Mouse (Mus musculus): Measurements from ENCODE around the gene Krt81. TPM values are rescaled to one million over a fixed set of nuclear protein-coding genes. Genes with fewer than 3 reads are reported as not detected.

The Krt81 gene
- polyA plus RNA-seq, 1 experiment from 2014 or later = not detected

DNA sequence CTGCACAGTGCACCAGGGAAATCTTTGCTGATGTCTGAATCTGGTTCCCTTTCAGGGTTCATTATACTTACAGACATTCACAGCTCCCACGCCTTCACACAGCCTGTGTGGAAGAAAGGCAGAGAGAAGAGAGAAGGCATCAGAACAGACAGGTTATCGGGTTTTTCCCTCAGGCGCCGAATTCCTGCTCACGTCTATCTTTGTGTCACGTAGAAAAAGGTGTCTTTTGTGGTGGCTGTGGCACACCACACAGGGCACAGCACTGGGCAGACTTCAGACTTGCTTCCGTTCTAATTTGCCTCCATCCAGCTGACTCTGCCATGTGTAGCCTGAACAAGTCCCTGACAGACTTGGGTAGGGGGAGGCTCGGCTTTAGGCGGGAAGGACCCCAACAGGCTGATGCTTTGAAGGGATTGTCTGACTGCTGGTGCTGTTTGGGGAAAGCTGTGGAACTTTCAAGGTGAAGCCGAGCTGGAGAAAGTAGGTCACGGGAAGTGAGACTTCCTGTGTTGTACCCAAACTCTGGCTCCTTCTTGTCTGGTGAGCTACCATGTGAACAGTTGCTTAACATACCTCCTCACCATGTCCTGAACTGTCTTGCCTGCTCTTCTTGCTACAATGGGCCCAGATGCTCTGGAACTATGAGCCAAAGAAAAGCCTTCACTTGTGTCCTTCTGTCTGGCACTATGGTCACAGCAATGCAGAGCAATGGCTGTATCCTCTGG is 22.5 kb upstream of the Krt81 start:
- 73% methylated on average over 11 of the region's 11 CpGs for WGBS
- H3K27me3 ChIP-seq (ENCODE audit: control insufficient read depth, insufficient read depth, low read length) = no peaks in the 10 kb centered on the region
- no peak for ATAC-seq (replicated peaks; ENCODE audit: extremely low read depth, insufficient read depth, low FRiP score)

GRCm38 (mm10) chr15:101484939-101485338 is 21.4 kb upstream of the Krt81 start:
- WGBS = 82% methylated on average over 1 of the region's 1 CpGs
- no peaks in the 10 kb centered on the region for H3K4me1 ChIP-seq (ENCODE audit: control insufficient read depth, insufficient read depth, low read length)
- H3K9me3 ChIP-seq (replicated peaks; ENCODE audit: control insufficient read depth, low read length) = no peaks in the 10 kb centered on the region
- H3K27me3 ChIP-seq (ENCODE audit: control insufficient read depth, insufficient read depth, low read length) = peaks cover under 1% of the 10 kb centered on the region; the same call in 1 of the 2 replicates
- no peak for ATAC-seq (replicated peaks; ENCODE audit: extremely low read depth, insufficient read depth, low FRiP score)
- no peaks in the 10 kb centered on the region for H3K36me3 ChIP-seq (ENCODE audit: control insufficient read depth, insufficient read depth)
- no peak overlapping the region for H3K4me3 ChIP-seq (ENCODE audit: low read length)
- H3K27ac ChIP-seq (ENCODE audit: low read length) = no peak overlapping the region
- no peak overlapping the region for H3K4me2 ChIP-seq (ENCODE audit: low read depth, low read length)
- no peak overlapping the region for H3K9ac ChIP-seq (ENCODE audit: low read length)

More for the DNA sequence above, 22.5 kb upstream of the Krt81 start:
- Histone ChIP-seq H3K9ac (ENCODE audit: low read length) (no peak overlapping the region), H3K4me2 (ENCODE audit: low read depth, low read length) (no peak overlapping the region), H3K27ac (ENCODE audit: low read length) (no peak overlapping the region), H3K4me1 (ENCODE audit: control insufficient read depth, insufficient read depth, low read length) (no peaks in the 10 kb centered on the region), H3K36me3 (ENCODE audit: control insufficient read depth, insufficient read depth) (no peaks in the 10 kb centered on the region), H3K9me3 (replicated peaks; ENCODE audit: control insufficient read depth, low read length) (no peaks in the 10 kb centered on the region), H3K4me3 (ENCODE audit: low read length) (no peak overlapping the region)

- Histone ChIP-seq H3K4me2 (ENCODE audit: low read depth, low read length) (no peak overlapping the region), H3K36me3 (ENCODE audit: control insufficient read depth, insufficient read depth) (no peaks in the 10 kb centered on the region), H3K4me1 (ENCODE audit: control insufficient read depth, insufficient read depth, low read length) (peaks cover 3% of the 10 kb centered on the region; the same call in 1 of the 2 replicates), H3K27ac (ENCODE audit: low read length) (no peak overlapping the region), H3K9ac (ENCODE audit: low read length) (no peak overlapping the region), H3K27me3 (ENCODE audit: control insufficient read depth, insufficient read depth, low read length) (peaks cover 12% of the 10 kb centered on the region), H3K9me3 (replicated peaks; ENCODE audit: control insufficient read depth, low read length) (no peaks in the 10 kb centered on the region), H3K4me3 (ENCODE audit: low read length) (no peak overlapping the region)
- ATAC-seq (replicated peaks; ENCODE audit: extremely low read depth, insufficient read depth, low FRiP score) = no peak
- 58% methylated on average over 1 of the region's 1 CpGs for WGBS
Observed at GRCm38 (mm10) chr15:101483646-101484045, 20.1 kb upstream of the Krt81 start.

GRCm38 (mm10) chr15:101482056-101482455 is 18.5 kb upstream of the Krt81 start:
- no peaks in the 10 kb centered on the region for H3K9me3 ChIP-seq (replicated peaks; ENCODE audit: control insufficient read depth, low read length)
- H3K27me3 ChIP-seq (ENCODE audit: control insufficient read depth, insufficient read depth, low read length) = peaks cover 16% of the 10 kb centered on the region
- no peak overlapping the region for H3K4me2 ChIP-seq (ENCODE audit: low read depth, low read length)
- peaks cover 3% of the 10 kb centered on the region; the same call in 1 of the 2 replicates for H3K4me1 ChIP-seq (ENCODE audit: control insufficient read depth, insufficient read depth, low read length)
- WGBS = 35% methylated on average over 4 of the region's 4 CpGs
- H3K9ac ChIP-seq (ENCODE audit: low read length) = no peak overlapping the region
- H3K27ac ChIP-seq (ENCODE audit: low read length) = no peak overlapping the region
- H3K36me3 ChIP-seq (ENCODE audit: control insufficient read depth, insufficient read depth) = no peaks in the 10 kb centered on the region
- no peak overlapping the region for H3K4me3 ChIP-seq (ENCODE audit: low read length)
- ATAC-seq (replicated peaks; ENCODE audit: extremely low read depth, insufficient read depth, low FRiP score) = no peak

- H3K9me3 ChIP-seq (replicated peaks; ENCODE audit: control insufficient read depth, low read length) = no peaks in the 10 kb centered on the region
- H3K9ac ChIP-seq (ENCODE audit: low read length) = no peak overlapping the region
- H3K36me3 ChIP-seq (ENCODE audit: control insufficient read depth, insufficient read depth) = no peaks in the 10 kb centered on the region
- 31% methylated on average over 11 of the region's 11 CpGs for WGBS
- ATAC-seq (replicated peaks; ENCODE audit: extremely low read depth, insufficient read depth, low FRiP score) = no peak
- no peak overlapping the region for H3K27ac ChIP-seq (ENCODE audit: low read length)
- peaks cover 16% of the 10 kb centered on the region for H3K27me3 ChIP-seq (ENCODE audit: control insufficient read depth, insufficient read depth, low read length)
- H3K4me3 ChIP-seq (ENCODE audit: low read length) = peak overlapping the region; percentile 44
- H3K4me2 ChIP-seq (ENCODE audit: low read depth, low read length) = peak overlapping the region; percentile 60
- H3K4me1 ChIP-seq (ENCODE audit: control insufficient read depth, insufficient read depth, low read length) = peaks cover 3% of the 10 kb centered on the region; the same call in 1 of the 2 replicates
Observed at GRCm38 (mm10) chr15:101479666-101480060, 16.1 kb upstream of the Krt81 start.

DNA sequence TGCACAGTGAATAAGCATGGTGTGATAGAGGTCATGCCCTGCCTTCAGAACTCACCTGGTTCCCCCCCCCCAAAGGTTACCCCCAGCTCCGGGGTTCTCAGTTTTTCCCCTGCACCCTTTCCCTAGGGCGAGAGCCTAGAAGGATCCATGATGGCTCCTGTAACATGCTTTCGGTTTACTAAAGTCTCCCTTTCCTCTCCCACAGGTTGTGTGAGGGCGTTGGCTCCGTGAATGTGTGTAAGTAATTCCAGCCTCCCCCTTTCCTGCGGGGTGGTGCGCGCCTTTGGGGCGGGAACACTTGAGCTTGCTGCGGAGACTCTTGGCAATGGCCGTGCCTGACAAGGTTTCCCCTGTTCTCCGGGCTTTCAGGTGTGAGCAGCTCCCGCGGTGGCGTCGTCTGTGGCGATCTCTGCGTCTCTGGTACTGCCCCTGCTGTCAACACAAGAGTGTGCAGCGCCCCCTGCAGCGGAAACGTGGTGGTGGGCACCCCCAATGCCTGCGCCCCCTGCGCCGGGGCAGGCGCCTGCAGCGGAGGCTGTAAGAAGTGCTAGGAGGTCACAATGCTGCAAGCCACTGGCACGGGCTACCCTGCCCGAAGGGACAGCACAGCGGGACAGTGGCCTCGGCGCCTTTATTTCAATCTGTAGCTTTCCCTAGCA is 15.6 kb upstream of the Krt81 start:
- Histone ChIP-seq H3K27ac (ENCODE audit: low read length) (no peak overlapping the region), H3K9ac (ENCODE audit: low read length) (no peak overlapping the region), H3K36me3 (ENCODE audit: control insufficient read depth, insufficient read depth) (no peaks in the 10 kb centered on the region), H3K4me3 (ENCODE audit: low read length) (peak overlapping the region; percentile 44), H3K9me3 (replicated peaks; ENCODE audit: control insufficient read depth, low read length) (no peaks in the 10 kb centered on the region), H3K27me3 (ENCODE audit: control insufficient read depth, insufficient read depth, low read length) (peaks cover 16% of the 10 kb centered on the region), H3K4me2 (ENCODE audit: low read depth, low read length) (peak overlapping the region; percentile 60), H3K4me1 (ENCODE audit: control insufficient read depth, insufficient read depth, low read length) (peaks cover 3% of the 10 kb centered on the region; the same call in 1 of the 2 replicates)
- no peak for ATAC-seq (replicated peaks; ENCODE audit: extremely low read depth, insufficient read depth, low FRiP score)
- WGBS = 7% methylated on average over 31 of the region's 31 CpGs

GRCm38 (mm10) chr15:101472952-101473528 is 9.5 kb upstream of the Krt81 start, which contains the start of gene Krt86:
Gene Krt86 (plus strand): TSS chr15:101473478.
- ATAC-seq (replicated peaks; ENCODE audit: extremely low read depth, insufficient read depth, low FRiP score) = no peak
- H3K9ac ChIP-seq (ENCODE audit: low read length) = no peak within 1 kb of the TSS
- H3K4me3 ChIP-seq (ENCODE audit: low read length) = no peak within 1 kb of the TSS
- peaks cover 1% of the 10 kb centered on the region; the same call in 1 of the 2 replicates for H3K27me3 ChIP-seq (ENCODE audit: control insufficient read depth, insufficient read depth, low read length)
- H3K4me2 ChIP-seq (ENCODE audit: low read depth, low read length) = no peak within 1 kb of the TSS
- no peak within 1 kb of the TSS for H3K27ac ChIP-seq (ENCODE audit: low read length)
- no peaks in the 10 kb centered on the region for H3K9me3 ChIP-seq (replicated peaks; ENCODE audit: control insufficient read depth, low read length)
- 21% methylated on average over 10 of the region's 10 CpGs for WGBS
- no peaks in the 10 kb centered on the region for H3K4me1 ChIP-seq (ENCODE audit: control insufficient read depth, insufficient read depth, low read length)
- no peaks in the 10 kb centered on the region for H3K36me3 ChIP-seq (ENCODE audit: control insufficient read depth, insufficient read depth)

DNA sequence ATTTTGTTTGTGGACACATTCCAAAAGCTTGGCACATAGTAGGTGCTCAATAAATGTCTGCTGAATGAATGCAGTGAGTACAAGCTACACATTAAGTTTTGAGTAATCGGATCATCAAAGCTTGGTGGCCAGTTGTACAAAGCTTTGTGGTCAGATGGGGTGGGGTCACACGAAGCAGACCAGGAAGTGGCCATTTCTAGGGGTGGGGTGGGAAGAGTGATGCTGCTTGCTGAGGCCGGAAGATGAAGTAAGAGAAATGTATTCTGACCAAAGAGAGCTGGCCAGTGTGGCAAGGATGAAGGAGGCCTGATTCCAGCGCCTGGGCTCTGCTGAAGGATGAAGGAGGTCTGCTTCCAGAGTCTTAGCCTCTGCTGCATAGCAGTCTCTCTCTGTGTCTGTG is 5.5 kb upstream of the Krt81 start:
- no peaks in the 10 kb centered on the region for H3K9me3 ChIP-seq (replicated peaks; ENCODE audit: control insufficient read depth, low read length)
- H3K27ac ChIP-seq (ENCODE audit: low read length) = no peak overlapping the region
- H3K4me3 ChIP-seq (ENCODE audit: low read length) = no peak overlapping the region
- WGBS = 78% methylated on average over 4 of the region's 4 CpGs
- H3K27me3 ChIP-seq (ENCODE audit: control insufficient read depth, insufficient read depth, low read length) = no peaks in the 10 kb centered on the region
- no peak overlapping the region for H3K9ac ChIP-seq (ENCODE audit: low read length)
- H3K36me3 ChIP-seq (ENCODE audit: control insufficient read depth, insufficient read depth) = no peaks in the 10 kb centered on the region
- ATAC-seq (replicated peaks; ENCODE audit: extremely low read depth, insufficient read depth, low FRiP score) = no peak
- no peaks in the 10 kb centered on the region for H3K4me1 ChIP-seq (ENCODE audit: control insufficient read depth, insufficient read depth, low read length)
- H3K4me2 ChIP-seq (ENCODE audit: low read depth, low read length) = no peak overlapping the region

DNA sequence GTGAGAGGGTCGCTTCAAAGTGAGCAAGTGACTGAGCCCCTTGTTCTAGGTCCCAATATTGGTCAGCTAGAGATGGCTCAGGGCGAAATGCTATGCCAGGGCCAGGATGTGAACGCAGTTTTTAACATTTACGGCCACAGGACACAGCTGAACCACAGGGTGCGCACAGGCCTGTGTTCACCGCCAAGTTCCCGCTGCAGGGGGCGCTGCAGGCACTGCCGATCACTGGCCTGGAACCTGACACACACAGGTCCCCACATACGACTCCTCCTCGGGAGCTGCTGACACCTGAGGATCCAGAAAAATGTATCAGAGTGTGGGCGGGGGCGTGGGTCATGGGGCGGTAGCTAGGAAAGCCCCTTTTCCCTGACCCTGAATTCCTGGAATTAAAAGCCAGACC is 4.3 kb downstream of the Krt81 start:
- WGBS = 75% methylated on average over 14 of the region's 14 CpGs

More for the DNA sequence above, 4.3 kb downstream of the Krt81 start:
- H3K4me3 ChIP-seq (ENCODE audit: low read length) = no peak overlapping the region
- no peaks in the 10 kb centered on the region; the same call in 1 of the 2 replicates for H3K9me3 ChIP-seq (replicated peaks; ENCODE audit: control insufficient read depth, low read length)
- no peaks in the 10 kb centered on the region for H3K4me1 ChIP-seq (ENCODE audit: control insufficient read depth, insufficient read depth, low read length)
- no peak for ATAC-seq (replicated peaks; ENCODE audit: extremely low read depth, insufficient read depth, low FRiP score)
- H3K27me3 ChIP-seq (ENCODE audit: control insufficient read depth, insufficient read depth, low read length) = no peaks in the 10 kb centered on the region
- H3K4me2 ChIP-seq (ENCODE audit: low read depth, low read length) = no peak overlapping the region
- H3K9ac ChIP-seq (ENCODE audit: low read length) = no peak overlapping the region
- H3K36me3 ChIP-seq (ENCODE audit: control insufficient read depth, insufficient read depth) = no peaks in the 10 kb centered on the region
- no peak overlapping the region for H3K27ac ChIP-seq (ENCODE audit: low read length)

All from heart, embryonic 16.5 days (tissue).